Mouse (Mus musculus): Measurements from ENCODE around the gene Kctd4.

- TF ChIP-seq CTCF (IDR thresholded peaks at IDR 0.05; ENCODE audit: borderline replicate concordance, control insufficient read depth, extremely low read depth, insufficient read depth, low read length, poor library complexity): no peak
- no peak for TF ChIP-seq POLR2A (IDR thresholded peaks at IDR 0.05; ENCODE audit: control insufficient read depth, extremely low read depth, insufficient read depth, low read length, poor library complexity)
Measured at GRCm38 (mm10) chr14:75912665-75913064, 42.1 kb upstream of the Kctd4 start.

Data from thymus, adult 2 months (tissue).